Mouse (Mus musculus) gastrocnemius, postnatal 25 days (tissue): ENCODE measurements around the gene Tnfrsf8. TPM values are rescaled to one million over a fixed set of nuclear protein-coding genes. Genes with fewer than 3 reads are reported as not detected.
A peak's percentile ranks its signal among the peaks of the same experiment; 100 is the strongest.
"Not testable (repeated sequence)": the region's sequence is repeated elsewhere in the genome, so short reads cannot be mapped to it uniquely, and the experiment has no call there.

Experiments
- DNase-seq: peaks from one replicate; pipeline ENCODE4 v3.0.0; 2022
- total RNA-seq, 2 experiments: library from RNA; stranded (reverse); gene quantifications; 1 replicate in 1 of 2; 2 replicates in 1 of 2; pipeline ENCODE4 v1.2.3; 2021

Tnfrsf8 gene
- total RNA-seq, 2 experiments from 2014 or later = 0.08 TPM; not detected in 1

DNA sequence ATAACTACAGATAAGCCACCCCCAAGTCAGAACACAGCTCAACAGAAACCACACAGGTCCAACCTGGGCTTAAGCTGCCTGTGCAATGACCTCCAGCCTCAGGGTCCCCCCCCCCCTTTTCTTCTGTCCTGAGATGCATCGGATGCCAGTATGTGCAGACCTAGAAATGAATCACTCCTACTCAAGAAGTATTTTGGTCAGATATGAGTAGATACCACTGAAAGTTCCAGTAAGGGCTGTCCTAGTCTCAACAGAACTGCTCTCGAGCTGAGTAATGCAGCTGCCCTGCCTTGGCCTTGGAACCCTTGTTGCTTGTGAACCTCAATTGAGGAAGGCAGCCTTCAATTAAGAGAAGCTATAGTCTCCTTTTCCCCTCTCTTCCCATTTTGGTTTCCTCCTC is 4.1 kb downstream of the Tnfrsf8 start:
- DNase-seq = no peak

DNA sequence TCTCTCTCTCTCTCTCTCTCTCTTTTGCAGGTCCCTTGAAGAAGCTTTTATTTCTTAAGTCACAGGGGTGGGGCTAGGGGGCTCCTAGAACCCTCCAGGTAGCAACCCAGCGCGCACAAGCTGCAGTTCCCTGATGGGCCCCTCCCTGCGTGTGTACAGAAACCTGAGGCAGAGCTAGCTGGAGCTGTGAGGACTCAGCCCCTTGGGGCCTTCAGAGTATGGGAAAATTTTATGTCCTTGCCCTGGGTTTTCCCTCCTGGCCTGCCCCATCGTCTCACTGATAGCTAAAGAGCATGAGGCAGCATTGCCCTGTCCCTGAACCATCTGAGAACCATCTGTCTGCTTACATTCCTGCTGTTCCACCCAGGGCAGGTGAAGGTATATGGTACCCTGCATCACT is 8.5 kb downstream of the Tnfrsf8 start:
- no peak for DNase-seq

- DNase-seq = not testable (repeated sequence)
These were observed 9.2 kb downstream of the Tnfrsf8 start for GRCm38 (mm10) chr4:145305661-145306362.

DNA sequence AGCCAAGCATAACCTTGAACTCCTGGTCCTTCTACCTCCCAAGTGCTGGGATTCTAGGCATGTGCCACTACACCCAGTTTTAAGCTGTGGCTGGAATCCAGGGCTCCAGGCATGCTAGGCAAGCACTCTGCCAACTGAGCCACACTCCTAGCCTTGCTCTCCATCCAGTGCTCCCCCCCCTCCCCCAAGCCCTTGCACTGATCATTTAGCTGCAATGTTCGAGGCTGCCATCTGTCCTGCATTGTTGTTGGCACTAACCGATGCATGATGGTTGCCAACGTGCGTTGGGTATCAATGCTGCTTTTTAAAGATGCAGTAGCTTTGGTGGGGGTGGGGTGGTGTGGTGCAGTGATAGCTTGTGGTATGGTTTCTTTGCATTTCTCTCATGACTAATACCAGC is 10.9 kb downstream of the Tnfrsf8 start:
- DNase-seq = no peak

GRCm38 (mm10) chr4:145302106-145302505 is 12.9 kb downstream of the Tnfrsf8 start:
- DNase-seq = no peak

DNA sequence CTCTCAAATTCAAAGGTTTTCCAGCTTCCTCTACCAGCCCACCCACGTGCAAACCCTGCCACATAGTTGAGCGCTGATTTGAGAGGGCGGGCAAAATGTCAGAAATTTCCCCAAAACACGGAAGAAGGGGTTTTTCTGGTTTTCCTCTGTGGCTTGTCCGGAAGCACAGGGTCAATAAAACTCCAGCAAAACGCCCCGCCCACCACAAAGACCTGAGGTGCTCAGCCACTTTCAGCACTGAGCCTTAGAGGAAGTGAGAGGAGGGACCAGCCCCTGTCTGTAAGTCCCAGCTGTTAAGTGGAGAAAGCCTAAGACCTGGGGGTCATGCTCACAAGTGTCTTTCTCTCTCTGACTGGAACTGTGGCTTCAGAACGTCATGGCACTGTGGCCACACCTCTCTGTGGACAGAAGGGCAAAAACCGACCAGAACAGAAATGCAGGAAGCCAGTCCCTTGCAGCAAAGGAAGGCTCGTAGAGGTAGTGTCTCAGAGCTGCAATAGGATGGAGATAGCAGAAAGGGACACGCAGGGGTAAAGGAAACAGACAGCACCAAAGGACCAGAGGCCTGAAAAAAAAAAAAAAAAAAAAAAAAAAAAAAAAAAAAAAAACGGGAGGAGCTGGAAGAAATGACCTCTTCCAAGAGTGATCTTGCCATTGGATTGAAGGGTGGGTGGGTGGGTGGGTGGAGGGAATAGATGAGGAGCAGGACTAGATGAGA is 14.6 kb downstream of the Tnfrsf8 start:
- no peak for DNase-seq

DNA sequence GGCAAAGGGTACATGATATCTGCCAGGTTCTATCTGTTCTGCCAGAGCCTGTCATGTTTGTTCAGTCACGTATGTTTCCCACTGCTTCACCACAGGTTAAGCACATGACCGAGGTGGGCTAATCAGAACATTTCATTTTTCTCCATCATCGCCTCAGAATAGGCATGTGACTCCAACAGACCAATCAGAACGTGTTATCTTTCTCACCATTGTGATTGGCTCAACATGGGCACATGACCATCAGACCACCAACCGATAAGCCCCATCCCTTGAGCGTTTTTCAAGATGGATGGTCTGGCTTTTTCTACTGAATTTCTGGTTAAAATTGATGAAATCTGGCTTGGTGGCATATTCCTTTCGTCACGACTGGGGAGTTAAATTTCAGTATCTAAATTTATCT is 15.6 kb downstream of the Tnfrsf8 start:
- no peak for DNase-seq

DNA sequence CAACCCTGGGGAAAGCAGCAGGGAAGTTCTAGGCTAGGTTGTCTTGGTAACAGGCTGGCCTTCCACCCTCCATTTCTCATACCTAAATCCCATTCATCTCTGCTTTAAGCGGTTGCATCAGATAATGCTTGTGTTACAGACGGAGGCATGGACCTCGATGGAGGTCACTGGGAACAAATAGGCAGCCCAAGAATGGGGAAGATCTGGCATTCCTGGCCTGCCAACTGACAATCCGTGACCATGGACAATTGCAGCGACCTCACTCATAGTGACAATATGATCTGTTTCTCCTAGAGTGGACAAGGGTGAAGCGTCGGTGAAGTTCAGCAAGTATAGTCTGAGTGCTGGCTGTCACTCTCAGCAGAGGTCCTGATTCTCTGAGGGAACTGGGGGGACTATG is 16.1 kb downstream of the Tnfrsf8 start:
- no peak for DNase-seq

DNA sequence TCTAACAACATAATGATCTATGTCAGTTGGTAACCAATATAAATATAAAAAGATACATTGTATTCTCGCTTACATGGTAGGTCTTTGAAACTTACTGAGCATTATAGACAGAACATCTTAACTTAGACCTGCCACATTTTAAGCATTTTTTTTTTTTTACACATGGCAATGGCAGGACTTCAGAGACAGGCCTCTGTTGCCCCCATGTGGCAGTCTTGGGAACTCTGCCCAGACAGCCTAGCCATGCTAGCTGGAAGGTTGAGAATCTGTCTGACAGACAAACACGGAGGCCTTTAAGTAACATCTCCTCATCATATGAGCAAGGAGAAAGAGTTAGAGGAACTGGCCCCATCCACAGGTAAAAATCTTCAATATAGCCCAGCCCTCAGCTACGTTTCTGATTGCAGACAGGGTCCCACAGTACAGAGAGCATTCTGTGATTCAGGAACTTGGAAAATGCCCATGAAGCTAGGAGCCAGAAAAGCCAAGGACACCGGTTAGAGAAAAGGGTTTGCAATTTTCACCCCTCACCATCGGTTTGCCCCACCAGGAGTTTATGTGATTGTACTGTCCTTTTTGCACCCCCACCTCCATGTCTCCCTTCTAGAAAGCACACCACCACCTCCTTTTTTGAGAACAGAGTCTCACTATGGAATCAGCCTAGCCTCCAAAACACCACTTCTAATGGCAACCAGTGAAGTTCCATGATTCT is 19.2 kb downstream of the Tnfrsf8 start:
- DNase-seq = peak; percentile 24

DNA sequence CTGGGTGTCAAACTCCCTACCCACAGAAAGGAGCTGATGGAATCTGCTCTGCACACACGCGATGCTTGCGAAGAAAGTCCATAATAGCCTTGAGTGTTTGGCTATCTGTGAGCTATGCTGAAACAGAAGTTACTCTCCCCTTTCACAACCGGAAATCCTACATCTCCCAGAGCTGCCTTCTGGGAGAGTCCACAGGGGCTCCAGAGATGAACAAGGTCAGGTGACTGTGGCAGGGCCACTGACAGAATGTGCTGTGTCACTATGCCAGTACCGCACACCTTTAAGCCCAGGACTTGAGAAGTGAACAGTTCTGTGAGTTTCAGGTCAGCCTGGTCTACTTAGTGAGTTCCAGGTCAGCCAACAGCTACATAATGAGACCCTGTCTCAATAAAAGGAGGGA is 20.4 kb downstream of the Tnfrsf8 start:
- DNase-seq = no peak

- DNase-seq = peak; percentile 37
These were observed 28.4 kb downstream of the Tnfrsf8 start for GRCm38 (mm10) chr4:145286369-145287120.

- no peak for DNase-seq
These were observed 30.3 kb downstream of the Tnfrsf8 start for GRCm38 (mm10) chr4:145284675-145285074.

- DNase-seq = no peak
These were observed 31.5 kb downstream of the Tnfrsf8 start for GRCm38 (mm10) chr4:145283441-145283840.

GRCm38 (mm10) chr4:145280966-145281365 is 34.0 kb downstream of the Tnfrsf8 start:
- DNase-seq = peak; percentile 67

DNA sequence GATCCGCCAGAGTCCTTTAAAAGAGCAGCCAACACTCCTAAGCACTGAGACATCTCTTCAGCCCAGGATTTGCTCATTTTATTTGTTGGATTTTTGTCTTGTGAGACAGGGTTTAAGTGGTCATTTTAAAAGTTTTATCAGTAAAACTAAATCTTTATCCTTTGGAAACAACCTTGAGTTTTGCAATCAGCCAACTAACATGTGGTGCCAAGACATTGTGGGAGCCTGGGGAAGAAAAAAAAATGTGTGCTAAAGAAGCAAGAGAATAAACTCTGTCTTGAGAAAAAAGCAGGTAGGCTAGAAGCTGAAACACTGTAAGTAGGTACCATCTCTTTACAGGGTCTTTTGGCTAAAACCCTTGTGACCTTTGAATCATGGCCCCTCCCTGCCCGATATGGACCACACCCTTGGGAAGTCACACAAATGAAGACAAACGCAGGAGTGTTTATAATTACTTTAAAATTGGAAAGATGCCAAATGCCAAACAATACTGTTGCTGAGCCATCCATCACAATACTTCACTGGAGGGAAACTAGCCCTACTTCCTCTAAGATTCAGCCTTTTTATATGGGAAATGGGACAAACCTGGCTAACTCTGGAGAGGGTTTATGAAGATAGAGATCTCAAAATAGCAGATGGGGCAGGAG is 36.1 kb downstream of the Tnfrsf8 start:
- no peak for DNase-seq

DNA sequence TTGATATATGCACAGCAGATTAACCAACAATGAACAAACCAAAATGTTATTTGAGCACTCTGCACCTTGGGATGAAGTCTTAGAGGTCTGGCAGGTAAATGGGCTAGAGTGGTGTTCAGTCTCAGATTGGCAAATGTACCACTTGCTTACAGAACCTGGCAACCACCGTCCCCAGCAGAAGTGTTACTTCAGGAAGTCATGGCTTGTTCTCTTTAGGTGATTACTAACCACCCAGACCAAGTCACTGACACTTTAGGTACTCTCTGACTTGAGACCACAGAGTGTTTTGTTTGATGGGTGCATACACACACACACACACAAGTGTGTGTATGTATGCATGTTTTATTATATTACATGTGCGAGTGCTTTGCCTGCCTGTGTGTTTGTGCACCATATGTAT is 36.7 kb downstream of the Tnfrsf8 start:
- DNase-seq = no peak

DNA sequence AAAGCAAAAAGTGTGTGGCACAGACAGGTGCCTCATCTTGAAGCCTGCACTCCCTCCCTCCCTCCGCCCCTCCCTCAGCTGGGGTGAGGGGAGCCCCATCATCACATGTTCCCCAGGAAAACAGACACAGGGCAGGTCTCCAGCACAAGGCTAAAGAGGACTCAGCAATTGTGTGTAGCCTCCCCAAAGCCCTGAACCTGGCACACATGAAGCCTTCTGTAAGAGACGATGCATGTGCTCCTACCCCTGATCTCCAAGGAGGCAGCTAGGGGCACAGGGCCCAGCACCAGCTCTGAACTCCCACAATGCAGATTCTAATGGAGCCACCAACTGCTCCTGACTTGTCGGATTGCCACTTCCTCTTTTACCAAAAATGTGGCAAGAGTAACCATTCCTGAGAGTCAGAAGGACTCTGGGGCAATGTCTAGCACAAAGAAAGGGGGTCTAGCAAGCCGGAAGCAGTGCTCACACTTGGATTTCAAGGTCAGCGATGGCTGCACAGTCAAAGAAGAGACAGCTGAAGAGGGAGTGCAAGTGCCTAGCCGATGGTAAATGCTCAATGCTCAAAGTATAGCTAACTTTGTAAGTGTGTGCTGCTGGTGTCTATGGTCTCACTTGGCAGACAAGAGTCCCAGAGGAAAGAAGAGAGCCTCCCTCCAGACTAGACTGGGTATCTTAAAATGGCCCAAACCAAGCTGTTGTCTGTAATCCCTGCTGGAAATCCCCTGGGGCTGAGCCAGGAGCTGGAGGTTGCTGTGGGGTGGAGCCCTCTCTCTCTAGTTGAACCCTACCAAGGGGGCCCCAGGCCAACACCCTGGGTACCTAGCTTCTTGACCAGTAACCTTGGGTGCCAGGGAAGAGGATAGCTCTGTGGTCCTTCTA is 38.4 kb downstream of the Tnfrsf8 start:
- no peak for DNase-seq

DNA sequence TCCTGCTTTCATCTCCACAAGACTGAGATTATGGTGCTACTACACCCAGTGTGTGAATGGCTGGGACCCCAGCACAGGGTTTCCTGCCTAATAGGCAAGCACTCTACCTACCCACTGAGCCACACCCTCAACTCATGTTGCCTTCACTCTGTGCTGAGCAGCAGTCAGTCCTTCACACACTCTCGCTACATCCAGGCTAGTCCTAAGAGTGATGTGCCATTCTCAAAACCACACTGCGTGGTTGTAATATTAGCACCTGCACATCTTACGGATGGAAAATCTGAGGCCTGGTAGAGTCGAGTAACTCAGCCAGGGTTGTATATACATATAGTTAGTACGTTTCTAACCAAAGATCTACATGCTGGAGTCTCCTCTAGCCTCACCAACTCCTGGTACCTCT is 40.1 kb downstream of the Tnfrsf8 start:
- DNase-seq = no peak

DNA sequence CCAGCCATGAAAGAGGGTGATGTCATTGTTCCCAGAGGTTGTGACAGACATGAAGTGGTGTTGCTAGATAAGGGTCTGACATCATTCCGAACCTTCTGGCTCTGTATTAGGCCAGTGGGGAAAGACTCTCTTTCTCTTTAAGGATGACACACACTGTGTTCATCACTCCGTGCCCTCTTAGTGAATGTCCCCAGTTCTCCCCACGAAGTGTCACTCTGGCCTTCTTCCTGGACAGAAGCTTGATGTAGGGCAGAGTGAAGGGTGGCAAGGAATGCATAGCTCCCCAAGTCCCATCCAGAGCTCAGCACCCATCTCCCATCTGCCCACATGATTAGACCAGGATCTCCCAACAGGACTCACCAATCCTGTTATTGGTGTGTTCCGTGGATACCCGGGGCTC is 41.0 kb downstream of the Tnfrsf8 start:
- DNase-seq = no peak

DNA sequence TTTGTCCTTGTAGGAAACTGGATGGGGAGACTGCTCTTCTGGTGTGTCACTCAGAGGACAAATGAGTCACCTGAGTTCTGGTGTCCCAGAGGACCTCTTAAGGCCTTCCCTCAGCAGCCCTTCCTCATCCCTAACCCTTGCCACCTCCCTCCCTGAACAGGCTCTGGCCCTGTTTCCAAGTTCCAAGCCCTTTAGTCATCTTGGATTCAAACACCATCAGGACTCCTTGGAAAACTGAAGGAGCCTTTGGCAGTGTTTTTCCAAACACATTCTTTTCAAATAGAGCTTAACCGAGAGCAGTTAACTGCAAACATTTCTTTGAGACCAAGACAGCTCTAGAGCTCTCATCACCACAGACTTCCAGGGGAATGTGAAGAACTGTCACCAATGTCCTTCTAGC is 42.2 kb downstream of the Tnfrsf8 start:
- DNase-seq = peak; percentile 63

DNA sequence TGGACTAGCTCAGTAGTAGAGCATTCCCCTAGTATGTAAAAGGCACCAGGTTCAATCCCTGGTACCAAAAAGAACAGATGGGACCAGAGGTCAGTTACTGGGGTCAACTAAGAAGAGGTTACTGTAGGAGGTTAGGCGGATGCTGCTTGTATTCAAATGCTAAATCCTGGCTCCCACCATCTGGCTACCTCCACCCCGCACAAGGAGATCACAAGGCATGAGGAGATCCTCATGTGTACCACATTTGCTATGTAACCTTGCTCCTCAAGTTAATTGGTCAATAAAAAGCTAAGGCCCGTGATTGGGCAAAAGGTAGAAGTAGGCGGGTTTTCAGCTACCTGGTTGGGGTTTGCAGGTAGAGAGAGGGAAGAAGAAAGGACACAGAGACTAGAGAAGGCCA is 43.3 kb downstream of the Tnfrsf8 start:
- no peak for DNase-seq
